Mouse (Mus musculus): ENCODE data around the gene Npcd.

Npcd gene

DNA sequence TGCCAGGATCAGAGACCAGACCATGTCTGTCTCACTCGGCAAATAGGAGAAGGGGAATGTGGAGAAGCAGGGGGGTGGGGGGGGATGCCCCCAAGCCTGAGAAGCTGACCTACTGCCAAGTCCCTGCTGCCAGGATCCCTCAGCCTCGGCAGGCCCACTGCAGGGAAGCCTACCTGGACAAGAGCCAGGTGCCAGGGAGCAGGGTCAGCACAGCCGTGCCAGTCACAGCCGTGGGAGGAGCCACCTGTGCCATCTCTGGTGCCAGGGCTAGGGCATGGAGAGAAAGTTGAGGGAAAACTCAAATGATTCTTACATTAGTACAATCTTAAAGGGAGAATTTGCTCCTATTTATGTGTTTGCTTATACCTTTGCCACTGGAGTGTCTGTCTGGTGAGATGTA is 31.7 kb downstream of the Npcd start:
- no peak for DNase-seq

GRCm38 (mm10) chr15:79801646-79802045 is 32.4 kb downstream of the Npcd start:
- no peak for DNase-seq

DNA sequence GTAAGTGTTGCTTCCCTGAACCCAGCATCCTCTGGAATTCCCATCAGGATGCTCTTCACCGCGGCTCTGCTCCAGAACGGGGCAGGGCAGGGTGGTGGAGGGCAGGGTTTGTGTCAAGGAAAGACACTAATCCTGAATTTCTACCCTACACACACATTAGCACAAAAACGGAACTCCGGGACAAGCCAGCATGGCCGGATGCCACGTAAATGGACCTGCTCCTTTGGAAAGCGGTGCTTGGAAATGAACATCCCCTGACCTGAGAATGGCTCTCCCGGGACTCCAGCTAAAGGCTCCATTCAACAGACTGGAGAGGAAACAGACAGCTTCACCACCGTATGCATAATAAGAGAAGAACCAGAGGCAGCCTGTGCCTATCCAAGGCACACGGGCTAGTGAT is 33.3 kb downstream of the Npcd start:
- DNase-seq: no peak

DNA sequence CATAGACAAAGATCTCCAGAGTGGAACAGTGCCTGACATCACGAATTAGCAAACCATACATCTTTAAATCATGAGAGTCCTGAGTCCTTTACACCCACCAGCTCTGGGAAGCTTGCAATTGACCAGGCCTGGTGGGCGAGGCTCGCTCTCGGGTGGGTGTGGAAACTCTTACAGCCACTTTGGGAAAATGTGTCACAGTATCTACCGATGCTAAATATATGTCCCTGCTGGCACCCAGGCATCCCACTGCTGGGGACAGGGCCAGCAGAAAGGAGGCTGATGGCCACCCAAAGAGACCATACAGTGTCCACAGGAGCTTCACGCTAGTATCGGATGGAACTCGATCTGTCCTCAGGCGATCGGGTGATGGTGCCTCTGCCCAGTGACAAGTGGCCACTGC is 35.4 kb downstream of the Npcd start:
- DNase-seq: no peak

DNA sequence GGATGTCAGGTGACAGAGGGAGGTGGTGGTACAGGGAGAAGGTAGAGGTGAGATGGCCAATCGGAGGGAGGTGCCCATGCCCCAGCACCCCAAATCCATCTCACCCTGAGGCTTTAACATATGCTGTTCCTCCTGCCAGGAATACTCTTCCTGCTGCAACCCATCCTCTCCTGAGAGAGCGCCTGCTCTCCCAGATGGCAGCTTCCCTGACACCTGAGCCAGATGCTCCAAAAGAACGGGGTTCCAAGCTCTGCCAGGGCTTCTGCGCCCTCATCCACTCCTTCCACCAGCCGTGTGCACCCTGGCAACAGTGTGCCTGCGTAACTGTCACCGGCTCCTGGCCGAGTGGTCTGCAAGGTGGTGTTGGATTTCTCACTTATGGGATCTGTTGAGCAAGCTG is 36.4 kb downstream of the Npcd start:
- no peak for DNase-seq

DNA sequence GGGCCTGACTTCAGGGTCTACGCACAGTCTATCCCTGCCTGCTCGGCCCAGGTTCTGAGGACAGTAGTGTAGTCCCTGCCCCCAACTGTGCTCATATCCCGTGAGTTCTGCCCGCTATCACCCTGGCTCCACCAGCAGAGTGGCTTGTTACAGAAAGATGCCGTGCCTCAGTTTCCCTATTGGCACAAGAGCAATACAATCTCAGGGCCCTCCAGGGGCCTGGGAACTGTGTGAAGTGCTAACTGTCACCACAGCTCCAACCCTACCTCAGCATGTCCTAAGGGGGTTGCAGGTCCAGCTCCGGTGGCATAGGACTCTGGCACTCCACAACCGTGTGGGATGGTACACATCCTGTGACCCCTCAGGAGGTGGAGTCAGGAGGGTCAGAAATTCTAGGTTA is 36.9 kb downstream of the Npcd start:
- no peak for DNase-seq

- no peak for DNase-seq
Measured at GRCm38 (mm10) chr15:79796256-79796655, 37.8 kb downstream of the Npcd start.

GRCm38 (mm10) chr15:79794173-79794572 is 39.9 kb downstream of the Npcd start:
- DNase-seq: no peak

GRCm38 (mm10) chr15:79793076-79793475 is 41.0 kb downstream of the Npcd start:
- DNase-seq: no peak

- no peak for DNase-seq
Measured at GRCm38 (mm10) chr15:79792455-79792854, 41.6 kb downstream of the Npcd start.

- peak; percentile 40 to 44 for DNase-seq
Measured at GRCm38 (mm10) chr15:79791502-79791901, 42.5 kb downstream of the Npcd start.

DNA sequence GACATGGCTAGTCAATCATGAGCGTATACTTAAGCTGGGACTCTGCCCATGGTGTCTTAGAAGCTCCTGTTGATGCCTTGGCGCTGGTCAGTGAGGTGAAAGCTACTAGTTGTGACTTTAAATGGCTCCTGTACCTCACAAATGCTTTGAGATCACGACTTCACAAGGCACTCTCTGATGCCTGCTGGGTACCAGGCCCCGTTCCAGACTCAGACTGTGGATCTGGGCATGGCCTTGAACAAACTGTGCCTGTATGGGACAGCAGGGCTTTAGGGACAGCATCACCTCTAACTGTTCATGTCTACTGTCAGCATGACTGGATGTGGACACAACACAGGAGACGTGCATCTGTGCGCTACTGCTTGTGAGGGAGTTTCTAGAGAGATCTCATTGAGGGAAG is 43.1 kb downstream of the Npcd start:
- DNase-seq: no peak

DNA sequence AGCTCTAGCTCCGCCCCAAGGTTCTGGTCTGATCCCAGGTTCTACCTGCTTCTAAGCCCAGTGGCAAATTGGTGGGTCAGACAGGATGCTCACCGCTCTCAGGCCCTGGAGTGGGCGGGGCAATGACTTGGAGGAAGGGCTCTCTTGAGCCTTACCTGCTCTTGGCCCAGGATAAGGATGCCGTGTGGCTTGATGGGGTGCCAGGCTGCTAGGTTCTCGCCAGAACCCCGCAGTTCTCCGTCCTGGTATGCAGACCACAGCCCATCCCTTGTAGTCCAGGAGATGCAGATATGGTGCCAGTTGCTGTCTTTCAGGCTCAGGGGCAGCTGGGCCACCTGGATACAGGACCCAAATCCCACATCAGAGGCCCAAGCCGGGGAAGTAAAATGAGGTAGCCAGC is 43.9 kb downstream of the Npcd start:
- no peak for DNase-seq

DNA sequence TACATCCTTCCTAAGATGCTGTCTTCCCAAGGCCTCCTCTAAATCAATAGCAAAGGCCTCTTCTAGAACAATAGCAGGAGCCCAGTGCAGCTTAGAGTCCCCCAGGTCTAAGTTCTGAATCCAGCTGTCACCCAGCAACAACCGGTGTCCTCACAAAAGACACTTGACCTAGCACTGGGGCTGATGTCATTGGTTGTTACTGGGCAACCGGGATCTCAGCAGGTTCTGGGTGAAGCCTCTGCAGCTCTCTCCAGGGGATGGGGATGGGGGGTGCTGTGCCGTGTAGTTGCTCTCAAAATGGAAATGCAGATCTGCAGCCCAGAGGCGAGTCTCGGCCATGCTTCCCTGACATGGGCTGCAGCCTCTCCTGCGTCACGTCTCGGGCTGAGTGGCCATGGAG is 46.2 kb downstream of the Npcd start:
- DNase-seq: no peak

DNA sequence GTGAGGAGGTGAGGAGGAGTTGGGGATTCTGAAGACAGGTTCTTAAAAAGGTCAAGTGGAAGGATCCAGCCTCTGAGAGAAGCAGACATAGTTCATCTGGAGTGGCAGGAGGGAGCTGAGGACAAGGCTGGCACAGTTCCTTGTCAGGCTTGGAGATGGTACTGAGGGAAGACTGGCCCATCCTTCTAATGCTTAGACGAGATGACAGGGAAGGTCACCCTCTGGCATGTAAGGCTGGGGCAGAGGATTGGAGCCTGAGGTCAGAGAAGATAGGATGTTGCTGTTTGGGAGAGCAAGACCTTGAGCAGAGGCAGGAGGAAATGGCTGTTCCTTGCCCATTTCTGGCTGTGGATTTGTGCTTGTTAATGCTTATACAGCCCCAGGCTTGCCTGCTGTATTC is 49.0 kb downstream of the Npcd start:
- DNase-seq: no peak

GRCm38 (mm10) chr15:79777749-79778148 is 56.3 kb downstream of the Npcd start, which contains the start of gene Dnal4:
Gene Dnal4, minus strand, starts transcription at chr15:79777849.
- DNase-seq: no peak

- DNase-seq: no peak
Measured at GRCm38 (mm10) chr15:79775662-79776061, 58.4 kb downstream of the Npcd start.

DNA sequence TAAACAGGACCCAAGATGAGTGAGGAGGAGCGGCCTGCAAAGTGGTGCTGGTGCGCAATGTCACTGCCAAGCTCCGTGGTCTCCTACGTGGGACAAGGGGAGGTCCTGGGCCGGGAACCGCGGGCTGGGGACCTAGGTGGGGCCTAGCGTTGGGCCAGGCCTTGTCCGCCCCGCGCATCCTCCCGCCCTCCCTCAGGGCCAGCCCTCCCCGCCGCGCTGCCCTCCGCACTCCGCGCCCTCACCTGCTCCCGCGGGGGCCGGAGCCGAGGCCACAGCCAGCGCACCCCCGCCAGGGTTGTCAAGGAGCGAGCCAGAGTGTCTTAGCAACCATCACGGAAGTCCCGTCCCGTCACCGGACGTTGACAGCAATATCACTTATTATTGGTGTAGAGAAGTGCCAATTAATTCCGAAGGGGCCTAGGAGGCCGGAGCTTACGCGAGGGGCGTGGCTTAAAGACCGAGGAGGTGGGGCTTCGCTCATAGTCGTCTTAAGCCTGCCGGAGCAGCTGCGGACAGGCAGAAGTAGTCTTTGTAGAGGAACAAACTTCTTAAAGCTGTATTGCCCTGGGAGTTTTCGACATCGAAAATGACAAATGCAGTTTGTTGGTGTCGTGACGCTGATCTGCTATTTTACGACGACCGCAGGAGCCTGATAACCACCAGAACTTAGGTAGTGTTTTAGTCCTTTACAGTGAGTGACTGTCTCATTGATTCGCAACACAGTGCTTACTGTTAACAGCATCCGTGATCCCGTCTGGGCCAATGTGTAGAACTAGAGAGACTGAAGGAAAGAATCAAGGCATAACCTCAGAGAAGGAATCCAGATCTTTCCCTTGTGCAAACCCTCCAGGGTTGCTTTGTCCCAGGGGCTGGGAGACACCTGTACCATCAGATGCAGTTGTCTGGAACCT is 59.7 kb downstream of the Npcd start:
- peak; percentile 95 to 97 for DNase-seq

- DNase-seq: no peak
Measured at GRCm38 (mm10) chr15:79770629-79771240, 63.3 kb downstream of the Npcd start.

- DNase-seq: no peak
Measured at GRCm38 (mm10) chr15:79768302-79768701, 65.7 kb downstream of the Npcd start.

GRCm38 (mm10) chr15:79767327-79767961 is 66.6 kb downstream of the Npcd start:
- no peak for DNase-seq

GRCm38 (mm10) chr15:79766586-79767071 is 67.4 kb downstream of the Npcd start:
- DNase-seq: no peak

DNA sequence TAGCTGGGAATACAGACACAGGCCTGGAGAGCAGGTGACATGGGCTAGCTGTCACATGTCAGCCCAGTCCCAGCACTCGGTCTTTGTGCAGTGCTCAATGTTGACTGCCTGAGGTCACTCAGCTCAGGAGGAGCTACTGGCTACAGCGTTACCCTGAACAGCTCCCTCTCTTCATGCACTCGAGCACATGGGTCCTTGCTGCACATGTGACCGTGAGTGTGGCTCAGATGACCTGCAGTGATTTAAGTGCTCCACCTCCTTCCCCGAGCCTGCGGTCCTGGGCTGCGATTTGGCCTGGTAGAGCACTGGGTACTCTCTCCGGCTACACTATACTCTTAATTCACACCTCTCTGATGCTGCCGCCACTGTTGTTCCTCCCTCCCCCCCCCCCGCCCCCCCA is 67.9 kb downstream of the Npcd start:
- DNase-seq: no peak

DNA sequence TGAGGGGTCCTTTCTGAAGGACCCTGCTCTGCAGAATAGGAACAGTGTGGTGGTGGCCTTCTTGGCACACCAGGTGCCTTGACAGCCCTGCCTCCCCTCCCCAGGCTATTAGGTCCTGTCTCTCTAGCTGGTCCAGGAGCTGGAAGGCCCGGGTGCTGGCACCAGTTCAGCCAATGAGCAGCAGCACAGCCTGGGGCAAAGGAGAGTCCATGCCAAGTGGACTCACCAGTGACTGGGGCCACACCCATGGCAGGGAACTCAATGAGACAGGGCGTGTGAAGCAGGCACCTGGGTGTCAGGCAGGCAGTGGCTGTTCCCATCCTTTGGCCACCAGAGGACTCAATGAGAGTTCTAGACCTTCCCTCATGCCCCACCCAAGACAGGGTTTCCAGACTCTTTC is 68.7 kb downstream of the Npcd start:
- DNase-seq: no peak

Data from thymus, postnatal 36 days (tissue).